Mouse (Mus musculus) kidney, adult 2 months (tissue): ENCODE measurements around the gene Vax2. TPM values are rescaled to one million over a fixed set of nuclear protein-coding genes. Genes with fewer than 3 reads are reported as not detected.

Source experiments
- DNase-seq: peaks from one replicate; pipeline ENCODE4 v3.0.0; 2021
- H3K27ac ChIP-seq: fragments of 200-500 bp; 2 replicates; pipeline ENCODE4 v1.5.1; 2012; ENCODE audit warnings: low read depth, low read length, control low read depth, inconsistent platforms; ENCODE audit not compliant: insufficient read depth
- H3K27me3 ChIP-seq: fragments of 200-500 bp; replicated peaks from 2 replicates; pipeline ENCODE4 v1.6.1; 2012; ENCODE audit warnings: mild to moderate bottlenecking, moderate library complexity, low read length, inconsistent platforms; ENCODE audit not compliant: control insufficient read depth, insufficient read depth
- H3K36me3 ChIP-seq: fragments of 200-500 bp; 2 replicates; pipeline ENCODE4 v1.6.1; 2012; ENCODE audit warnings: mild to moderate bottlenecking, moderate library complexity, low read length, inconsistent platforms; ENCODE audit not compliant: control insufficient read depth, insufficient read depth
- H3K4me1 ChIP-seq: fragments of 200-500 bp; 2 replicates; pipeline ENCODE4 v1.6.1; 2011; ENCODE audit warnings: low read length; ENCODE audit not compliant: control insufficient read depth, insufficient read depth
- H3K4me3 ChIP-seq: fragments of 200-500 bp; 2 replicates; pipeline ENCODE4 v1.5.1; 2011; ENCODE audit warnings: mild to moderate bottlenecking, low read depth, low read length, control low read depth; ENCODE audit not compliant: insufficient read depth
- CTCF ChIP-seq: fragments of 200-500 bp; conservative IDR thresholded peaks from 2 replicates; pipeline ENCODE4 v1.5.1; 2011; ENCODE audit warnings: low read depth, mild to moderate bottlenecking, control low read depth, low read length, moderate library complexity, mixed read lengths; ENCODE audit not compliant: insufficient read depth, insufficient read length
- POLR2A ChIP-seq: fragments of 200-500 bp; IDR thresholded peaks from one replicate; pipeline ENCODE4 v1.6.1; 2011; ENCODE audit warnings: low read depth, low read length, control low read depth
- WGBS: fragments of 180-500 bp; shearing (Covaris S2); methylation state at CpG from one replicate; pipeline ENCODE4 v1.1.7; 2018; 5-methylcytosine and 5-hydroxymethylcytosine counted together
- polyA plus RNA-seq: library from polyadenylated mRNA; depleted of rRNA; stranded (reverse); fragments of >200 nt; gene quantifications from 2 replicates; pipeline ENCODE4 v1.2.3, GENCODE M21; 2012

Vax2 gene
- polyA plus RNA-seq, 1 experiment: not detected

- Histone ChIP-seq H3K27me3 (peaks cover 7% of the 10 kb centered on the region), H3K27ac (no peak overlapping the region), H3K36me3 (no peaks in the 10 kb centered on the region), H3K4me1 (no peaks in the 10 kb centered on the region), H3K4me3 (peak overlapping the region; percentile 14; the same call in 1 of the 2 replicates)
- WGBS: 2% methylated on average over 32 of the region's 32 CpGs
- DNase-seq: no peak
- no peak for TF ChIP-seq CTCF
- TF ChIP-seq POLR2A: no peak
Observed at GRCm38 (mm10) chr6:83710361-83711066, 550 bp upstream of the Vax2 start.

DNA sequence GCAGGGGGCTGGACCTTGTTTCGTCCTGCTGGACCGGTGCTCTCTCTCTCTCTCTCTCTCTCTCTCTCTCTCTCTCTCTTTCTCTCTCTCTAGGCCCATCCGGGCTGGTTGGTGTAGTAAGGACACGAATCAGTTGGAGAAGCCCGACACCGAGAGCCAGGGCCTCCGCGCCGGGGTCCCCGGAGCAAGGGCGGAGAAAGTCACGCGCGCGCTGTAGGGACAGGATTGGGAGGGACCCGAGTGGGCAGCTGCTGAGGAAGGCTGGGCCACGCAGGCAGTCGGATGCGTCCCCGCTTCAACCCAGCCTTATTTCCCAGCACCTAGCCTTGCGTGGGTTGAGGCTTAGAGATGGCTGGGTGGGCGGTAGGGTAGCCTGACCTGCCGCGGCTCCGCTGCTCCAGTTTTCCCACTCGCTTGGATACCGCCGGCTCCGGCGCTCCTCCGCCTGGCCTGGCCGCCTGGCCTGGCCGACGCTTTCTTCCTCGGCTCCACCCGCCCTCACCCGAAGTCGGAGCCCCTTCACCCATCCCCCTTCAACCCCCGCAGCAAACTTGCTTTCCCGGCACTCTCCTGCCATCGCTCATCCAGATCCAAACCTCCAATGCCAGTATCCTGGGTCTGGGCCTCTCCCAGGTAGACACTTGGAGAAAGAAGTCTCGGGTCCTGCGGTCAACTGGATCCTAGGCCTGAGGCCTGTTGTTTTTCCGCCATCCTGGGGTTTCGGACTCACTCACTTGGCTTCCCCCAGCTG, 836 bp downstream of the Vax2 start:
- H3K36me3 ChIP-seq: no peaks in the 10 kb centered on the region
- WGBS: 6% methylated on average over 45 of the region's 45 CpGs
- no peaks in the 10 kb centered on the region for H3K4me1 ChIP-seq
- no peak overlapping the region for H3K27ac ChIP-seq
- H3K4me3 ChIP-seq: no peak overlapping the region
- peaks cover 12% of the 10 kb centered on the region for H3K27me3 ChIP-seq
- no peak for DNase-seq
- TF ChIP-seq POLR2A: no peak
- TF ChIP-seq CTCF: no peak

DNA sequence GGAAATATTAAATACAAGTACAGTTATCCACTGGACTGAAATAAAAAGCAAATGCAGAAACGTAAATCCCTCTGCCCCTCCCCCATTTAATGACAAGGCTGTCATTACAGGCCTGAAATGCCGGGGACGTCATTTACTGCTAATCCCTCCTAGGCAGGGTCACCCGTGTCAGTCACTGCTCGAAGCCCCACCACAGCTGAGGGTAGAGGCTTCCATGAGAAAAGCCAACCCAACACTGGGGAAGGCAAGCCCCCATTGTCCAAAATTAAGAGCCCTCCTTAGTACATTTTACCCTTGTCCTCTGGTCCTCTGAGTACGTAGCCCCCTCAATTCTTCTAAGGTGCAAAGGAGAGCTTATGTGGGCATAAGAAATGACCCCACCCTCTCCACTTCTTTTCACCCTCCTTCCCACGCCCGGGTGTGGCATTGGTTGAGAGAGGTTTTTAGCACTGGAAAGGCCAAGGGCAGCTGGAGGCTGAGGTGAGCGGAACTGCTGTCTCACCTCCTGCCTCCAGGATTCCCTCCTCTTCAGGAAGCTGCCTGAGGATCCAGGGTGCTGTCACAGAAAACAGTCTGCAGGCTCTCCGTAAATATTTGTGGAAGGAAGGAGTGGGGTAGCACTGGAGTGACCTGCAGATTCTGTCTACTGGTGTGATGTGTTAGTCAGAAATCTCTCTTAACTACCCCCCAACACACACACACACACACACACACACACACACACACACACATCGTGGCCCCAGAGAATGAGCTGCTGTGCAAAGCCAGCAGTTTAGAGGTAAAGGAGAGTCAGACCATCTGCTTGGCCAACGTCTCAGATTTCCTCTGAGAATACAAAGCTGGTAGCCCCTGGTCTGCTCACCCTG, 2.4 kb downstream of the Vax2 start:
- no peaks in the 10 kb centered on the region for H3K36me3 ChIP-seq
- H3K4me1 ChIP-seq: no peaks in the 10 kb centered on the region
- H3K4me3 ChIP-seq: no peak overlapping the region
- peaks cover 12% of the 10 kb centered on the region for H3K27me3 ChIP-seq
- no peak for TF ChIP-seq POLR2A
- no peak for TF ChIP-seq CTCF
- no peak for DNase-seq
- 11% methylated on average over 12 of the region's 12 CpGs for WGBS
- H3K27ac ChIP-seq: no peak overlapping the region

DNA sequence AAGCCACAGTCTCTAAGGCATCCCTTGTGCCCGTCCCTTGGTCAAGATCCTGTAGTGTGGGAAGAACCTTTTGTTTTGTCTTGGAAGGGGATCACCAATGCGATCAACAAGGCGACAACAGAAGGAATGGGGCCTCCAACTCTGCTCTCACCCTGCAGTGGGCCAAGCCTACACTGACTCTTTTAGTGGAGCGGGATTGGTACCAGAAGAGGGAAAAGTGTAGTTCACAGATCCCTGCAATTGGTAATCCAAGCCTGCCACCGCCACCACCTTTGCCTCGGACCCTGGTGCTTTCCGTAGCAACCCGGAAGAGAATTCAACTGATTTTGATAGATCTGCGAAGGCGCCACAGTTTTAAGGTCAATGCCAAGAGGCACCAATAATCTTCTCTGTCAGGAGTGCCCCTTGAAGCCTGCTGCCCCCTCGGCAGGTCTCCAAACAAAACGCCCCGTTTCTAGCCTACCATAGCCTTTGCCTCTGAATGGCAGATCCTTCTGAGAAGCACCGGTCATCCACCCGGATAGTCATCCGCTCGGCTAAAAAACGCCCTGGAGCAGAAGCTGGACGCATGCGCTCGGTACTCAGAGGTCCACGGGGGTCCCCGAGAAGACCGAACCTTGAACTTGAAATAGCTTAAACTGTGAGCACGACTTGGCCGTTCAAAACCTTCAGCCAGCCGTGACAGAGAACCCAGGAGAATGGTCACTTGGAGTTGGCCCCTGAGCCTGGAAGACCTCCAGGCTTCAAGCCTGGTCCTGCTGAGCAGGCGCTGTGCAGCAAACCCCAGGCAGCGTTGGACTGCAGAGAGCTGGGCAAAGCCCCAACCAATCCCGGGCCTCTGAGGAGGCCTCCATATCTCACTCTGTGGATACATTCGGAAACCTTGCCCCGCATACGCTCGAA, 3.4 kb downstream of the Vax2 start:
- H3K4me3 ChIP-seq: no peak overlapping the region

GRCm38 (mm10) chr6:83715461-83716196, 4.6 kb downstream of the Vax2 start:
- Histone ChIP-seq H3K27me3 (peaks cover 8% of the 10 kb centered on the region), H3K27ac (no peak overlapping the region), H3K4me1 (no peaks in the 10 kb centered on the region), H3K36me3 (no peaks in the 10 kb centered on the region), H3K4me3 (no peak overlapping the region)
- TF ChIP-seq CTCF: no peak
- TF ChIP-seq POLR2A: no peak
- 11% methylated on average over 30 of the region's 30 CpGs for WGBS
- no peak for DNase-seq

More for the DNA sequence above, 3.4 kb downstream of the Vax2 start:
- no peak for DNase-seq
- Histone ChIP-seq H3K27ac (no peak overlapping the region), H3K36me3 (no peaks in the 10 kb centered on the region), H3K27me3 (peaks cover 10% of the 10 kb centered on the region), H3K4me1 (no peaks in the 10 kb centered on the region)
- WGBS: 7% methylated on average over 34 of the region's 34 CpGs
- no peak for TF ChIP-seq CTCF
- TF ChIP-seq POLR2A: no peak

GRCm38 (mm10) chr6:83717026-83717425, 6.0 kb downstream of the Vax2 start:
- Histone ChIP-seq H3K4me3 (no peak overlapping the region), H3K36me3 (no peaks in the 10 kb centered on the region), H3K27me3 (peaks cover 6% of the 10 kb centered on the region), H3K4me1 (no peaks in the 10 kb centered on the region), H3K27ac (no peak overlapping the region)
- 11% methylated on average over 8 of the region's 8 CpGs for WGBS
- no peak for DNase-seq
- TF ChIP-seq POLR2A (no peak), CTCF (no peak)
